Mouse (Mus musculus) liver, embryonic 14.5 days (tissue): Measurements from ENCODE around the gene Ero1lb. TPM values are rescaled to one million over a fixed set of nuclear protein-coding genes. Genes with fewer than 3 reads are reported as not detected.
A peak's percentile ranks its signal among the peaks of the same experiment; 100 is the strongest.

ENCODE experiments used
- ATAC-seq: fragments of 200-750 bp; cut with Nextera tagmentation; 2 replicates; pipeline ENCODE4 v1.8.0; 2017; ENCODE audit warnings: moderate number of reproducible peaks, mild to moderate bottlenecking, moderate library complexity; ENCODE audit not compliant: insufficient read depth
- DNase-seq, 3 experiments: peaks; one replicate each; pipeline ENCODE4 v3.0.0-alpha.2; 2012 to 2013; ENCODE audit warnings: low read depth in 3 of 3, low spot score in 3 of 3
- H3K27ac ChIP-seq: fragments of 300-500 bp; sonication (generic); 2 replicates; pipeline ENCODE4 v1.5.1; 2014; ENCODE audit warnings: moderate library complexity, mild to moderate bottlenecking, control low read depth, inconsistent platforms
- H3K27me3 ChIP-seq: fragments of 300-500 bp; sonication (generic); 2 replicates; pipeline ENCODE4 v1.6.1; 2014; ENCODE audit warnings: mild to moderate bottlenecking, low read length, moderate library complexity; ENCODE audit not compliant: control insufficient read depth, insufficient read depth
- H3K36me3 ChIP-seq: fragments of 300-500 bp; sonication (generic); replicated peaks from 2 replicates; pipeline ENCODE4 v1.6.1; 2014; ENCODE audit warnings: low read depth; ENCODE audit not compliant: control insufficient read depth, insufficient read depth
- H3K4me1 ChIP-seq, 2 experiments: fragments of 200-500 bp in 1 of 2; fragments of 300-500 bp in 1 of 2; sonication (generic) in 1 of 2; replicated peaks; 2 replicates each; pipeline ENCODE4 v1.6.1; 2012 to 2014; ENCODE audit warnings: antibody characterized with exemption in 1 of 2, inconsistent platforms in 1 of 2, low read length in 1 of 2; ENCODE audit not compliant: control insufficient read depth in 2 of 2, insufficient read depth in 2 of 2
- H3K4me2 ChIP-seq: fragments of 300-500 bp; sonication (generic); 2 replicates; pipeline ENCODE4 v1.6.1; 2014; ENCODE audit warnings: low read depth, mild to moderate bottlenecking, control low read depth, moderate library complexity
- H3K4me3 ChIP-seq, 2 experiments: fragments of 200-500 bp in 1 of 2; fragments of 300-500 bp in 1 of 2; sonication (generic) in 1 of 2; 2 replicates each; pipeline ENCODE4 v1.5.1; 2012 to 2014; ENCODE audit warnings: low read depth in 2 of 2, low read length in 2 of 2, mild to moderate bottlenecking in 2 of 2, control low read depth in 1 of 2, inconsistent platforms in 1 of 2, moderate library complexity in 1 of 2; ENCODE audit not compliant: insufficient read depth in 1 of 2
- H3K9ac ChIP-seq: fragments of 300-500 bp; sonication (generic); replicated peaks from 2 replicates; pipeline ENCODE4 v1.6.1; 2014; ENCODE audit warnings: mild to moderate bottlenecking, control low read depth, moderate library complexity
- H3K9me3 ChIP-seq: fragments of 300-500 bp; sonication (generic); 2 replicates; pipeline ENCODE4 v1.6.1; 2016; ENCODE audit warnings: low read length, mixed read lengths; ENCODE audit not compliant: control insufficient read depth
- CTCF ChIP-seq: IDR thresholded peaks from 2 replicates; pipeline ENCODE4 v1.5.1; 2016; ENCODE audit warnings: antibody characterized with exemption, low read depth, control low read depth
- EP300 ChIP-seq: IDR thresholded peaks from 2 replicates; pipeline ENCODE4 v1.6.1; 2016; ENCODE audit warnings: antibody characterized with exemption, low read depth
- WGBS: fragments of 180-500 bp; shearing (Covaris S2); extraction: QIAGEN DNeasy Blood & Tissue Kit; methylation state at CpG from one replicate; pipeline ENCODE4 v1.1.7; 2014; ENCODE audit not compliant: insufficient replicate concordance; 5-methylcytosine and 5-hydroxymethylcytosine counted together
- polyA plus RNA-seq, 2 experiments: library from polyadenylated mRNA; depleted of rRNA in 1 of 2; stranded (reverse) in 1 of 2; unstranded in 1 of 2; fragments of >200 nt; fragmentation: Nextera tagmentation in 1 of 2; extraction: Ambion mirVana in 1 of 2; gene quantifications; 2 replicates each; pipeline versions ENCODE4 v1.2.1 to v1.2.3; 2012 to 2014

The Ero1lb gene
- polyA plus RNA-seq, 2 experiments, result 0.76 to 1.9 TPM

DNA sequence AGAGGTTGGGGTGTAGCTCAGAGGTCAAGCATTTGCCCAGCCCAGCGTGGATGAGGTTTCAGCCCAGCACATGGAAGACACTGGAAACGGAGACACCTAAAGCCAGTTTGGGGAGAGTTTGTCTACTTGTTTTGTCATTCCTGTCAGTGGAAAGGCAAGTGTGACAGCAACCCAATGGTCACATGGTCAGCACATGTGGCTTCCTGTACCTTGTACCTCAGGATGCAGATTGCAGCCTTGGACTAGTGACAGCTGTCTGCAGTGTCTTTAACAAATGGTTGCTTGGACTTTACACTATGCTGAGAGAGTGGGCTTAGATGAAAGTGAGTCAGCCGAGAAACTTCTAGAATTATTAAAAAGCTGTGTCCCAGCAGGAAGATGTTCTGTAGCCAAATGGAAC is 31.0 kb upstream of the Ero1lb start:
- ATAC-seq, result no peak
- no peak overlapping the region for H3K27ac ChIP-seq
- 43% methylated on average over 3 of the region's 3 CpGs for WGBS

DNA sequence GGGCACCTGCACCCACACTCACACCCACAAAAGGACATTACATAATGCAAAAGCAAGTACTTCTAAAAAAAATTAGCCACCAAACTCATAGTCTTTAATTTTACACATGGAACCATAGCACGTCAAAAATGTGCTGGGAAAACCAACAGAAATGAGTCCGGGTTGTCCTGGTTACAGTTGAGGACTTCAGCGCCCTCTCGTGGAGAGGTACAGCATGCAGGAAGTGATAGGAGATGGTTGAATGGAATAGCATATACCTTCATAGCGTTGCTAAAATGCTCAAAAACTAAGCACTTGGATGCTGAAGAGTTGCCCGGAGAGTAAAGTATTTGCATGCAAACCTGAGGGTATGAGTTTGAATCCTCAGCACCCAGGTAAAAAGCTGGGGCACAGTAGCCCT is 27.7 kb upstream of the Ero1lb start:
- no peak overlapping the region for H3K27ac ChIP-seq
- no peak for ATAC-seq
- H3K4me3 ChIP-seq, result no peak overlapping the region
- no peak overlapping the region for H3K9ac ChIP-seq
- H3K9me3 ChIP-seq, result no peaks in the 10 kb centered on the region
- no peaks in the 10 kb centered on the region for H3K27me3 ChIP-seq
- DNase-seq, result peak in 2 of 3 experiments; percentile 17 to 39
- WGBS, result 46% methylated on average over 6 of the region's 6 CpGs
- H3K36me3 ChIP-seq, result no peaks in the 10 kb centered on the region
- no peaks in the 10 kb centered on the region for H3K4me1 ChIP-seq
- no peak overlapping the region for H3K4me2 ChIP-seq
- no peak for TF ChIP-seq EP300
- TF ChIP-seq CTCF, result peak; percentile 61

More for the DNA sequence above, 31.0 kb upstream of the Ero1lb start:
- no peak overlapping the region for H3K4me3 ChIP-seq
- no peaks in the 10 kb centered on the region for H3K36me3 ChIP-seq
- H3K27me3 ChIP-seq, result no peaks in the 10 kb centered on the region
- no peak overlapping the region for H3K4me2 ChIP-seq
- TF ChIP-seq EP300, result no peak
- TF ChIP-seq CTCF, result no peak
- H3K9me3 ChIP-seq, result no peaks in the 10 kb centered on the region
- no peak overlapping the region for H3K9ac ChIP-seq
- no peak for DNase-seq
- H3K4me1 ChIP-seq, result no peaks in the 10 kb centered on the region

DNA sequence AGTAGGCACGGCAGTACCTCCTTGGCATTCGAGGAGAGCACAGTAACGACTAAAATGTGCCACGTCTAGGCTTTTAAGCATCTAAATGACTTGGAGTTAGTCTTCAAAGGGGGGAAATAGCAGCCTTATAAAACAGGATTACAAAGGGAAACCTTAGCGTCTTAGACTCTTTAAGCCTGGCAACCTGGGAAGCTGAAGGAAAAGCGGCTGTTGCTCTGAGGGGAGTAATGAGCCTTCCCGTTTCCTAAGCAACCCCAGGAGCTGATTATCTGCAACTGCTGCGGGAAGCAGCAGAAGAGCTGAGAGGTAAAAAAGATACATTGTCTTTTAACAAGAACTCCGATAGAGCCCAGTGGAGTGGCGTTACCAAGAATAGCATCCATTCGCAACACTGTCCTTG is 26.0 kb upstream of the Ero1lb start:
- Histone ChIP-seq H3K36me3 (no peaks in the 10 kb centered on the region), H3K27ac (no peak overlapping the region), H3K27me3 (no peaks in the 10 kb centered on the region), H3K9ac (no peak overlapping the region), H3K4me2 (no peak overlapping the region), H3K4me1 (no peaks in the 10 kb centered on the region), H3K9me3 (no peaks in the 10 kb centered on the region), H3K4me3 (no peak overlapping the region)
- DNase-seq (no peak), ATAC-seq (no peak)
- 43% methylated on average over 11 of the region's 11 CpGs for WGBS
- TF ChIP-seq CTCF, result no peak
- TF ChIP-seq EP300, result no peak

DNA sequence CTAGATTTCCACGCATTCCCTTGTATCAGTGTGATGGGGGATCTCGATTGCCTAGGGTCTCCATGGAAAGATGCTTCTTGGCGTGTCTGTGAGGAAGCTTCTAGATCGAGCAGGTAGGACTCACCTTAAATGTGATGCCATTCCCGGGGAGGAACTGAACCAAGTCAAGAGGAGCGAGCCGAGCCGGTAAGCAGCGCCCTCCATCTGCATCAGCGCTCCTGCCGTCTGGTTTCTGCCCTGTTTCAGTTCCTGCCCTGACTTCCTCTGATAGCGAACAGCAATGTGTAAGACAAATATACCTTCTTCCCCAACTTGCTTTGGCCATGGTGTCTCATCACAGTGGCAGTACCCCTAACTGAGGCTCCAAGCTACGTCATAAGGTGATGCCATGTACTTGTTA is 25.6 kb upstream of the Ero1lb start:
- Histone ChIP-seq H3K4me1 (no peaks in the 10 kb centered on the region), H3K4me3 (no peak overlapping the region), H3K4me2 (no peak overlapping the region), H3K27me3 (no peaks in the 10 kb centered on the region), H3K27ac (no peak overlapping the region), H3K9me3 (no peaks in the 10 kb centered on the region), H3K36me3 (no peaks in the 10 kb centered on the region), H3K9ac (no peak overlapping the region)
- DNase-seq, result no peak
- no peak for TF ChIP-seq EP300
- no peak for TF ChIP-seq CTCF
- ATAC-seq, result no peak
- 49% methylated on average over 13 of the region's 13 CpGs for WGBS

DNA sequence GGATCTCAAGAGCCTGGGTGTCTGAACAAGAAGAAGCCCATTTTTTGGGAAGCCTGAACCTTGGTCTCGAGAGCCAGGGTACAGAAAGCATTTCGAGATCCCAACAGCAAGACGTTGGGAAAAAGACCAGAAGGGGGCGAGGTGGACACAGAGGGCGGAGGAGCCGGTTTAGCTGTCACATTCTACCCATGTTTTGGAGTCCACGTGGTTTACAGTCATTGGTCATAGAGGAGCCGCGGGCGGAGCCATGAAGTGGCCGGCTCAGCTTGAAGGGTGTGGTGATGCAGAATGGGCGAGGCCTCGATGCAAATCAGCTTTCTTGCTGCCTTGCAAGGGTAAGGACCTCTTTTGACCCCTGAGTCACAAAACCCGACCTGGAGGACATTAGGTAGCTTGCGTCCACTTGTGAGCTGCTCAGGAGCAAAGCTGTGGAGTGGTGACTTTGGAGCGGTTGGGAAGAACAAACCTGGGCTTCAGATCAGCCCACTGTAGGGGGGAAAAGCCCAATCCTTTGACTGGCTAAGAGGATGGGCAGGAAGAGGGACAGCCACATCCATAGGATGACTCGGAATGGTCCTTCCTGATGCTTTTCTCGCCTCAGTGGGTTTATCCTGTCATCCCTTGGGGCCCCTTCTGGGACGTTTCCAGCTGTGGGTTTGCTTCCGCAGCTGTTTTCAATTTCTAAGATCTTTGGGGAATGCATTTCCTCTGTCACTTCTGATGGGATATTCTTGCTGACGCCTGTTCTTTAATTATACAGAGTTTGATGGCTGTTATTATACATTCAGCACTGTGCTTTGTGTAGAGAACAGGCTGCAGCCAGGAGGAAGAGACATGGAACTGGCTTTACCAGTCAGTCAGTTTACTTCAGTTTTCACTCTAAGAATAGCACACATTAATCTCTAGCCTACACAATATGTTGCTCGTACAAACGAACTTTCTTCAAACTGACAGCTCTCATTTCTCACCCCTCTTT is 23.4 kb upstream of the Ero1lb start:
- Histone ChIP-seq H3K36me3 (no peaks in the 10 kb centered on the region), H3K4me1 (no peaks in the 10 kb centered on the region), H3K9ac (no peak overlapping the region), H3K4me2 (peak overlapping the region; percentile 13; the same call in 1 of the 2 replicates), H3K9me3 (no peaks in the 10 kb centered on the region), H3K4me3 (no peak overlapping the region), H3K27ac (no peak overlapping the region), H3K27me3 (no peaks in the 10 kb centered on the region)
- TF ChIP-seq EP300 (no peak), CTCF (peak; percentile 38; the same call in 1 of the 2 replicates)
- WGBS, result 7% methylated on average over 23 of the region's 23 CpGs
- peak; percentile 23 to 37 (median 36) for DNase-seq
- peak; percentile 72 for ATAC-seq
